Mouse (Mus musculus): Measurements from ENCODE around the gene Ccdc138. TPM values are rescaled to one million over a fixed set of nuclear protein-coding genes. Genes with fewer than 3 reads are reported as not detected.

Ccdc138 gene
- polyA plus RNA-seq, 1 experiment from 2014 or later: 6.4 TPM

DNA sequence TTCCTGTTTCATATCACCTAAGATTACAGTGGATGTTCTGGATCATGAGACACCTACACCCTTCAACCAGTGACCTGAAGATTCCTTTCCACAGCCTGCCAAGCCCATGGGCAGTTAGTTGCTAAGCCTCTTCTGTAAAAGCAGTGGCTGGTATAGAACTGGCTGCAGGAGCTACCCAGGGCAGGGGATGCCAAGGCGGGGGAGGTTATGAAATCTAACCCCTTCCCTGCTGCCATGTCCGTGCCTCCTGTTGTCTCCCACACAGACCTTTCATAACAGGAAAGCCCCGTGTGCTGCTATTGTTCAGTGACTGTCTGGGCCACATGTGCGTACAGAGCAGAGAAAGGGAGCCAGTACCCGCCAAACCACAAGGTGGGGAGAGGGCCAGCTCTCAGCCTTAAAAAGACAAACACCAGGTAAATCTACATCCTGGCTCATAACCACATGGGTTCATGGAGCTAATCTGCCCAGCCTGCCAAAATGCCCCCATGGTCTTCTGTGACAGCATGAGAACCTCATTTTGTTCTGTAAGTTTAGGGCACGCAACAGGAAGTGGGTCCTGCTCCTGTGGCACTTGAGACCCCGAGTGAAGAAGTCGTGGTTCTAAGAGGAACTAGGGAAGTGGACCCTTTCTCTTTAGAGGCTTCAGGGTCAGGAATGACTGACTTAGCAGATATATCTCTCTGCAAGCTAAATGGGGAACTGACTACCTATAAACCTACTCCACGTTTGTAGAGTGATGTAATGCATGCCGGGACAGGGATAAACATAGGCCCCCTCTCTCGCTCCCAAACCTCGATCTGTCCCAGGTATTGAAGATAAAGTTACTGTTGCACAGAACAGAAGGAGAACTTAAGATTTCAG, 127.3 kb downstream of the Ccdc138 start:
- Histone ChIP-seq H3K4me2 (ENCODE audit: low read depth, low read length) (no peak overlapping the region), H3K4me1 (ENCODE audit: control insufficient read depth, insufficient read depth, low read length) (no peaks in the 10 kb centered on the region), H3K27me3 (replicated peaks; ENCODE audit: control insufficient read depth, insufficient read depth, low read length) (no peaks in the 10 kb centered on the region), H3K27ac (ENCODE audit: low read length) (no peak overlapping the region), H3K36me3 (ENCODE audit: control insufficient read depth, insufficient read depth, low read length) (no peaks in the 10 kb centered on the region), H3K4me3 (ENCODE audit: low read length) (no peak overlapping the region), H3K9ac (ENCODE audit: low read depth, low read length) (no peak overlapping the region), H3K9me3 (ENCODE audit: control insufficient read depth, low read length) (no peaks in the 10 kb centered on the region)
- WGBS: 61% methylated on average over 12 of the region's 12 CpGs
- ATAC-seq: no peak

Other genes starting within 250 kb of the Ccdc138 start
- 59.6 and 65.4 TPM in 2 replicates for gene Gcc2, start 242.5 kb upstream of the Ccdc138 start, polyA plus RNA-seq (2015; fragmentation: Nextera tagmentation; extraction: Ambion mirVana)
- 120 and 124 TPM in 2 replicates for gene Lims1, start 174.5 kb upstream of the Ccdc138 start, polyA plus RNA-seq (2015; fragmentation: Nextera tagmentation; extraction: Ambion mirVana)
- gene Ranbp2, start 51.0 kb upstream of the Ccdc138 start, polyA plus RNA-seq (2015; fragmentation: Nextera tagmentation; extraction: Ambion mirVana): 13.4 and 14.2 TPM in 2 replicates
- 0.36 and 0.39 TPM in 2 replicates for gene Edar, start 177.7 kb downstream of the Ccdc138 start, polyA plus RNA-seq (2015; fragmentation: Nextera tagmentation; extraction: Ambion mirVana)
- gene Gm17542, start 220.3 kb downstream of the Ccdc138 start, polyA plus RNA-seq (2015; fragmentation: Nextera tagmentation; extraction: Ambion mirVana): not detected in 2 replicates

Data from intestine, embryonic 16.5 days (tissue).